In genomic region chr9:110877353-110877752, GRCm38 (mm10) we compare ENCODE assay signal across 19 mouse cellular contexts. TPM values are rescaled to one million over a fixed set of nuclear protein-coding genes. Genes with fewer than 3 reads are reported as not detected.
A peak's percentile ranks its signal among the peaks of the same experiment; 100 is the strongest.
DNase-seq lines count a peak whose midpoint lies in the region; ATAC-seq and TF ChIP-seq lines count a peak whose summit lies in the region.
"Had no signal": no experiment of that assay in that cellular context is flagged by ENCODE, and none has a peak within 500 bp of the region (broad histone marks: within the 10 kb centered on the region; RNA-seq: fewer than 3 reads in every experiment).

No protein-coding gene starts in this region.

- H3K4me3 ChIP-seq in kidney, embryonic 16.5 days (ENCODE audit: low read length) = no peak overlapping the region
- no peak overlapping the region for H3K4me3 ChIP-seq in bone marrow macrophage, adult 2 months (ENCODE audit: insufficient read depth, low read length)
- no peak overlapping the region for H3K4me3 ChIP-seq in midbrain, postnatal 0 days (ENCODE audit: low read depth, low read length)
- H3K4me3 ChIP-seq: embryonic facial prominence, embryonic 15.5 days; hindbrain, embryonic 15.5 days; limb, embryonic 13.5 days had no signal

- H3K9me3 ChIP-seq in kidney, embryonic 16.5 days (ENCODE audit: low read length) = no peaks in the 10 kb centered on the region
- H3K9me3 ChIP-seq in midbrain, postnatal 0 days (ENCODE audit: low read length) = no peaks in the 10 kb centered on the region
- H3K9me3 ChIP-seq: embryonic facial prominence, embryonic 15.5 days; hindbrain, embryonic 15.5 days; limb, embryonic 13.5 days had no signal

- no peaks in the 10 kb centered on the region for H3K36me3 ChIP-seq in kidney, embryonic 16.5 days (ENCODE audit: insufficient read depth, low read length)
- no peaks in the 10 kb centered on the region for H3K36me3 ChIP-seq in midbrain, postnatal 0 days (ENCODE audit: insufficient read depth, low read length)
- H3K36me3 ChIP-seq: embryonic facial prominence, embryonic 15.5 days; hindbrain, embryonic 15.5 days; limb, embryonic 13.5 days had no signal

- peak; percentile 37 for DNase-seq in gastrocnemius, adult 18-20 months (ENCODE audit: low spot score)
- no peak for DNase-seq in gastrocnemius, postnatal 10 days
- DNase-seq in kidney, adult 9 months = peak; percentile 47
- DNase-seq in ovary, postnatal 10 days (ENCODE audit: low spot score) = no peak
- DNase-seq in midbrain, postnatal 0 days (ENCODE audit: low spot score) = no peak
- DNase-seq: thymus, postnatal 25 days had no signal

- no peak for TF ChIP-seq CTCF in bone marrow macrophage, adult 2 months (IDR thresholded peaks at IDR 0.05; ENCODE audit: low read depth, low read length)
- TF ChIP-seq CTCF in midbrain, postnatal 0 days (IDR thresholded peaks at IDR 0.05) = no peak

- H3K27me3 ChIP-seq in kidney, embryonic 16.5 days (ENCODE audit: insufficient read depth, low read length) = peaks cover 3% of the 10 kb centered on the region
- H3K27me3 ChIP-seq in midbrain, postnatal 0 days (ENCODE audit: insufficient read depth, low read length) = peaks cover 14% of the 10 kb centered on the region

- WGBS in kidney, embryonic 16.5 days = 86% methylated on average over 1 of the region's 1 CpGs
- 86% methylated on average over 1 of the region's 1 CpGs for WGBS in midbrain, postnatal 0 days

- no peak overlapping the region for H3K4me2 ChIP-seq in kidney, embryonic 16.5 days (replicated peaks; ENCODE audit: low read depth, low read length)
- no peak overlapping the region for H3K4me2 ChIP-seq in midbrain, postnatal 0 days (ENCODE audit: low read depth, low read length, poor library complexity, severe bottlenecking)
- H3K4me2 ChIP-seq: hindbrain, embryonic 15.5 days; limb, embryonic 13.5 days had no signal

- H3K4me1 ChIP-seq in kidney, embryonic 16.5 days (ENCODE audit: insufficient read depth, low read length) = peaks cover 28% of the 10 kb centered on the region
- H3K4me1 ChIP-seq in bone marrow macrophage, adult 2 months (ENCODE audit: control insufficient read depth, insufficient read depth, low read length) = peaks cover 29% of the 10 kb centered on the region
- H3K4me1 ChIP-seq in midbrain, postnatal 0 days (ENCODE audit: insufficient read depth, low read length) = peaks cover 15% of the 10 kb centered on the region

- no peak for ATAC-seq in kidney, embryonic 16.5 days (ENCODE audit: low FRiP score, low TSS enrichment)
- ATAC-seq in megakaryocyte, adult 5-6 weeks (ENCODE audit: poor library complexity, severe bottlenecking) = peak; percentile 59; the same call in 1 of the 2 replicates
- no peak for ATAC-seq in midbrain, postnatal 0 days (ENCODE audit: low FRiP score)
- ATAC-seq: activated CD4-positive, CD25-positive, alpha-beta regulatory T cell, adult 4 months; forebrain, postnatal 0 days; midbrain, embryonic 16.5 days had no signal

- H3K27ac ChIP-seq in kidney, embryonic 16.5 days (ENCODE audit: low read length) = no peak overlapping the region
- 0 out of 2 replicates have a peak overlapping the region, but pooled peaks have one; percentile 4 for H3K27ac ChIP-seq in bone marrow macrophage, adult 2 months (ENCODE audit: insufficient read depth, low read depth, low read length)
- no peak overlapping the region for H3K27ac ChIP-seq in midbrain, postnatal 0 days (ENCODE audit: low read depth, low read length)
- H3K27ac ChIP-seq: embryonic facial prominence, embryonic 15.5 days; hindbrain, embryonic 15.5 days; limb, embryonic 13.5 days had no signal

- TF ChIP-seq POLR2A in bone marrow macrophage, adult 2 months (IDR thresholded peaks at IDR 0.05; ENCODE audit: borderline replicate concordance, low read depth, low read length) = no peak

- no peak overlapping the region for H3K9ac ChIP-seq in kidney, embryonic 16.5 days (replicated peaks; ENCODE audit: low read length)
- H3K9ac ChIP-seq in midbrain, postnatal 0 days (replicated peaks; ENCODE audit: low read length, poor library complexity, severe bottlenecking) = no peak overlapping the region
- H3K9ac ChIP-seq: embryonic facial prominence, embryonic 15.5 days; forebrain, postnatal 0 days; hindbrain, embryonic 15.5 days; limb, embryonic 13.5 days had no signal

RNA-seq across cellular contexts. Expression of gene Als2cl, which starts 2.3 kb away (rescaled TPM):
- 1 to 10 TPM; 4.2 to 4.7 TPM for total RNA-seq in gastrocnemius, adult 18-20 months (2021)
- total RNA-seq in gastrocnemius, postnatal 10 days (2021) = 1 to 10 TPM; 4.5 to 9.7 TPM
- 5.8 and 6.1 TPM in 2 replicates for polyA plus RNA-seq in kidney, embryonic 16.5 days (2015; fragmentation: Nextera tagmentation; extraction: Ambion mirVana)
- 12.6 and 16.4 TPM in 2 replicates for polyA plus RNA-seq in bone marrow macrophage, adult 2 months (2012; ENCODE audit: insufficient read depth, insufficient read length, missing spikeins)
- 0.29 and 0.48 TPM in 2 replicates for total RNA-seq in megakaryocyte, adult 5-6 weeks (2015)
- 0.61 and 2.9 TPM in 2 replicates for total RNA-seq in megakaryocyte, adult 5-6 weeks (2017)
- 5.8 and 9.0 TPM in 2 replicates for total RNA-seq in midbrain, postnatal 0 days (2014; rRNA removed)
- polyA plus RNA-seq in midbrain, postnatal 0 days (2015; fragmentation: Nextera tagmentation; extraction: Ambion mirVana) = 1.2 and 1.6 TPM in 2 replicates
- total RNA-seq: MEL had no signal

RNA-seq across cellular contexts. Expression of gene Tmie, which starts 2.6 kb away (rescaled TPM):
- 1 to 10 TPM in 1 of 2 experiments, under 1 TPM in 1; 0.91 to 1.0 TPM for total RNA-seq in gastrocnemius, adult 18-20 months (2021)
- under 1 TPM; 0.47 to 0.54 TPM for total RNA-seq in gastrocnemius, postnatal 10 days (2021)
- polyA plus RNA-seq in kidney, embryonic 16.5 days (2015; fragmentation: Nextera tagmentation; extraction: Ambion mirVana) = 1.9 and 2.1 TPM in 2 replicates
- not detected in 2 replicates for polyA plus RNA-seq in bone marrow macrophage, adult 2 months (2012; ENCODE audit: insufficient read depth, insufficient read length, missing spikeins)
- 0.05 TPM in 1 of 2 replicates, not detected in the other for total RNA-seq in megakaryocyte, adult 5-6 weeks (2015)
- total RNA-seq in megakaryocyte, adult 5-6 weeks (2017) = not detected in 2 replicates
- 3.7 and 7.6 TPM in 2 replicates for total RNA-seq in midbrain, postnatal 0 days (2014; rRNA removed)
- polyA plus RNA-seq in midbrain, postnatal 0 days (2015; fragmentation: Nextera tagmentation; extraction: Ambion mirVana) = 6.6 and 7.6 TPM in 2 replicates
- total RNA-seq: MEL had no signal

RNA-seq across cellular contexts. Expression of gene Prss50, which starts 19.6 kb away (rescaled TPM):
- not detected for total RNA-seq in gastrocnemius, adult 18-20 months (2021)
- total RNA-seq in gastrocnemius, postnatal 10 days (2021) = under 1 TPM in 1 of 2 experiments, not detected in 1; 0.41 TPM
- 0.48 and 0.94 TPM in 2 replicates for polyA plus RNA-seq in kidney, embryonic 16.5 days (2015; fragmentation: Nextera tagmentation; extraction: Ambion mirVana)
- polyA plus RNA-seq in bone marrow macrophage, adult 2 months (2012; ENCODE audit: insufficient read depth, insufficient read length, missing spikeins) = not detected in 2 replicates
- 1.0 TPM in 1 of 2 replicates, not detected in the other for total RNA-seq in megakaryocyte, adult 5-6 weeks (2015)
- 0.15 TPM in 1 of 2 replicates, not detected in the other for total RNA-seq in megakaryocyte, adult 5-6 weeks (2017)
- total RNA-seq in midbrain, postnatal 0 days (2014; rRNA removed) = 0.57 and 1.0 TPM in 2 replicates
- polyA plus RNA-seq in midbrain, postnatal 0 days (2015; fragmentation: Nextera tagmentation; extraction: Ambion mirVana) = 1.3 and 1.5 TPM in 2 replicates
- total RNA-seq: MEL had no signal
- polyA plus RNA-seq: activated CD4-positive, CD25-positive, alpha-beta regulatory T cell, adult 4 months had no signal

RNA-seq across cellular contexts. Expression of gene Prss46, which starts 33.0 kb away (rescaled TPM):
- total RNA-seq in gastrocnemius, adult 18-20 months (2021) = not detected
- under 1 TPM in 1 of 2 experiments, not detected in 1; 0.29 TPM for total RNA-seq in gastrocnemius, postnatal 10 days (2021)
- polyA plus RNA-seq in kidney, embryonic 16.5 days (2015; fragmentation: Nextera tagmentation; extraction: Ambion mirVana) = not detected in 2 replicates
- not detected in 2 replicates for polyA plus RNA-seq in bone marrow macrophage, adult 2 months (2012; ENCODE audit: insufficient read depth, insufficient read length, missing spikeins)
- total RNA-seq in megakaryocyte, adult 5-6 weeks (2015) = not detected in 2 replicates
- total RNA-seq in megakaryocyte, adult 5-6 weeks (2017) = not detected in 2 replicates
- total RNA-seq in midbrain, postnatal 0 days (2014; rRNA removed) = not detected in 2 replicates
- 0.12 TPM in 1 of 2 replicates, not detected in the other for polyA plus RNA-seq in midbrain, postnatal 0 days (2015; fragmentation: Nextera tagmentation; extraction: Ambion mirVana)
- total RNA-seq: forebrain, postnatal 0 days; MEL had no signal
- polyA plus RNA-seq: activated CD4-positive, CD25-positive, alpha-beta regulatory T cell, adult 4 months; cortical plate, adult 2 months; embryonic facial prominence, embryonic 15.5 days; hindbrain, embryonic 15.5 days; limb, embryonic 13.5 days; midbrain, embryonic 16.5 days; neural tube, embryonic 14.5 days had no signal

RNA-seq across cellular contexts. Expression of gene Fam240a, which starts 39.3 kb away (rescaled TPM):
- 1 to 10 TPM; 1.2 TPM for total RNA-seq in gastrocnemius, adult 18-20 months (2021)
- total RNA-seq in gastrocnemius, postnatal 10 days (2021) = under 1 TPM in 1 of 2 experiments, not detected in 1; 0.99 TPM
- polyA plus RNA-seq in kidney, embryonic 16.5 days (2015; fragmentation: Nextera tagmentation; extraction: Ambion mirVana) = not detected in 2 replicates
- polyA plus RNA-seq in bone marrow macrophage, adult 2 months (2012; ENCODE audit: insufficient read depth, insufficient read length, missing spikeins) = not detected in 2 replicates
- total RNA-seq in megakaryocyte, adult 5-6 weeks (2015) = not detected in 2 replicates
- total RNA-seq in megakaryocyte, adult 5-6 weeks (2017) = not detected in 2 replicates
- total RNA-seq in midbrain, postnatal 0 days (2014; rRNA removed) = not detected in 2 replicates
- polyA plus RNA-seq in midbrain, postnatal 0 days (2015; fragmentation: Nextera tagmentation; extraction: Ambion mirVana) = not detected in 2 replicates
- total RNA-seq: forebrain, postnatal 0 days; layer of hippocampus, postnatal 10 days; MEL had no signal
- polyA plus RNA-seq: cortical plate, adult 2 months; embryonic facial prominence, embryonic 15.5 days; hindbrain, embryonic 15.5 days; limb, embryonic 13.5 days; midbrain, embryonic 16.5 days; neural tube, embryonic 14.5 days had no signal

Comparison
In these comparisons a context has a peak if more than half of its experiments do, and no peak if none do; other contexts are left out.
1. DNase-seq: peak in gastrocnemius, adult 18-20 months (single experiment) and kidney, adult 9 months (single experiment); none in gastrocnemius, postnatal 10 days (single experiment), ovary, postnatal 10 days (single experiment) and midbrain, postnatal 0 days (single experiment).